Comparison of ENCODE assay signal across 16 mouse cellular contexts in the genomic region with DNA sequence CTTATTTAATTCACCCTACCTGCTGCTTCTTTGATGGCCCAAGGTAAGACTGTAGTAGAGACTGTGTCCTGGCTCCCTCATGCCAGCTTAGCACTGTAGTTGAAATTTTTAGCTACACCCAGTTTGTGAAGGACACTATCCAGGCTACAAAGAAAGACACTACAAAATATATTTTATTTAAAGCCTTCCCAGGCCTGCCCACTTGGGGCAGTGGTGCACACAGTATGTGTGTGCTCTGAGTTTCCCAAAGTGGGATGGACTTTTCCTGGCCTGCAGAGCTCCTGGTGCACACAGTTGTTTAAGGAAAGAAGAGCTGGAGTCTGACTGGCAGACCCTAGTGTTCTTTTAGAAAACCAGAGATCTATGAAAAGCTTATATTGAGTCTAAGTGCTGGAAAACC. TPM values are rescaled to one million over a fixed set of nuclear protein-coding genes. Genes with fewer than 3 reads are reported as not detected.
A peak's percentile ranks its signal among the peaks of the same experiment; 100 is the strongest.
DNase-seq lines count a peak whose midpoint lies in the region; ATAC-seq and TF ChIP-seq lines count a peak whose summit lies in the region.
"Had no signal": no experiment of that assay in that cellular context is flagged by ENCODE, and none has a peak within 500 bp of the region (broad histone marks: within the 10 kb centered on the region; RNA-seq: fewer than 3 reads in every experiment).

No protein-coding gene starts in this region.

- H3K9me3 ChIP-seq in liver, postnatal 0 days (ENCODE audit: low read length), result no peaks in the 10 kb centered on the region
- H3K9me3 ChIP-seq: hindbrain, embryonic 12.5 days; limb, embryonic 12.5 days; megakaryocyte, embryonic 14.5 days had no signal

- no peak overlapping the region for H3K4me2 ChIP-seq in liver, postnatal 0 days (ENCODE audit: low read depth, low read length)
- H3K4me2 ChIP-seq: hindbrain, embryonic 12.5 days; limb, embryonic 12.5 days had no signal

- ATAC-seq in liver, postnatal 0 days, result no peak
- peak; percentile 79 for ATAC-seq in megakaryocyte progenitor cell, adult 5-6 weeks (replicated peaks; ENCODE audit: poor library complexity)

- TF ChIP-seq POLR2A in heart, adult 2 months (IDR thresholded peaks at IDR 0.05; ENCODE audit: insufficient read depth, low read depth, low read length), result no peak

- H3K79me2 ChIP-seq in heart, adult 2 months (replicated peaks; ENCODE audit: control insufficient read depth, insufficient read depth, low read length), result no peaks in the 10 kb centered on the region

- H3K27me3 ChIP-seq in heart, adult 2 months (ENCODE audit: control insufficient read depth, insufficient read depth, low read length), result no peaks in the 10 kb centered on the region
- no peaks in the 10 kb centered on the region for H3K27me3 ChIP-seq in liver, postnatal 0 days (ENCODE audit: insufficient read depth, low read length)
- H3K27me3 ChIP-seq: CH12.LX; hindbrain, embryonic 12.5 days; limb, embryonic 12.5 days had no signal

- intact Hi-C loops in heart, adult 2 months (cut with DNase I), result loop anchor here (10.0 kb wide), 1 partner anchor 948 kb away; no protein-coding TSS in a partner anchor
- intact Hi-C loops in heart, postnatal 10 days (cut with DNase I), result no loop called here

- TF ChIP-seq CTCF in heart, adult 2 months (IDR thresholded peaks at IDR 0.05), result peak; percentile 25; the same call in 1 of the 2 replicates
- TF ChIP-seq CTCF in liver, postnatal 0 days (IDR thresholded peaks at IDR 0.05; ENCODE audit: low read depth), result peak; percentile 32

- H3K36me3 ChIP-seq in heart, adult 2 months (ENCODE audit: control insufficient read depth, insufficient read depth, low read length), result no peaks in the 10 kb centered on the region
- H3K36me3 ChIP-seq in liver, postnatal 0 days (replicated peaks; ENCODE audit: insufficient read depth, low read length), result no peaks in the 10 kb centered on the region
- H3K36me3 ChIP-seq: hindbrain, embryonic 12.5 days; limb, embryonic 12.5 days had no signal

- no peaks in the 10 kb centered on the region for H3K4me1 ChIP-seq in heart, adult 2 months (ENCODE audit: control insufficient read depth, insufficient read depth, low read length)
- H3K4me1 ChIP-seq in liver, postnatal 0 days (ENCODE audit: insufficient read depth), result no peaks in the 10 kb centered on the region
- H3K4me1 ChIP-seq: hindbrain, embryonic 12.5 days; limb, embryonic 12.5 days had no signal

- DNase-seq in heart, adult 2 months, result no peak
- DNase-seq in heart, postnatal 10 days, result no peak
- DNase-seq in liver, postnatal 0 days, result no peak
- DNase-seq in liver, result no peak
- peak; percentile 48 for DNase-seq in R1 (ENCODE audit: low read depth, low spot score)
- no peak for DNase-seq in urinary bladder, postnatal 25 days (ENCODE audit: low spot score)
- no peak for DNase-seq in layer of hippocampus, adult 9-11 months
- DNase-seq: adrenal gland, adult 2 months; cerebellum, adult 9-11 months; gastrocnemius, postnatal 36 days; right cerebral cortex, adult 18-20 months had no signal

- H3K4me3 ChIP-seq in heart, adult 2 months, result no peak overlapping the region
- H3K4me3 ChIP-seq in liver, postnatal 0 days (ENCODE audit: low read depth, low read length), result no peak overlapping the region
- H3K4me3 ChIP-seq: hindbrain, embryonic 12.5 days; limb, embryonic 12.5 days; megakaryocyte, embryonic 14.5 days had no signal

- TF ChIP-seq EP300 in heart, adult 2 months (IDR thresholded peaks at IDR 0.05; ENCODE audit: insufficient read depth, low read depth, low read length), result no peak
- no peak for TF ChIP-seq EP300 in liver, postnatal 0 days (IDR thresholded peaks at IDR 0.05; ENCODE audit: low read depth)

- no peak overlapping the region for H3K9ac ChIP-seq in heart, adult 2 months (ENCODE audit: low read depth, low read length)
- H3K9ac ChIP-seq in liver, postnatal 0 days (replicated peaks), result no peak overlapping the region
- H3K9ac ChIP-seq: hindbrain, embryonic 12.5 days; limb, embryonic 12.5 days had no signal

- no peak overlapping the region for H3K27ac ChIP-seq in heart, adult 2 months
- H3K27ac ChIP-seq in liver, postnatal 0 days (ENCODE audit: low read depth), result no peak overlapping the region
- H3K27ac ChIP-seq: hindbrain, embryonic 12.5 days; limb, embryonic 12.5 days had no signal

RNA-seq across cellular contexts. Expression of a gene that starts 29.3 kb away (rescaled TPM):
- total RNA-seq in heart, adult 2 months (2021), result 1 to 10 TPM; 3.7 to 3.9 TPM
- polyA plus RNA-seq in heart, adult 2 months (2012; rRNA removed), result 1.6 and 2.2 TPM in 2 replicates
- 1 to 10 TPM; 4.6 to 5.1 TPM for total RNA-seq in heart, postnatal 10 days (2021)
- 5.1 and 5.7 TPM in 2 replicates for polyA plus RNA-seq in liver, postnatal 0 days (2015; fragmentation: Nextera tagmentation; extraction: Ambion mirVana)
- total RNA-seq in megakaryocyte progenitor cell, adult 5-6 weeks (2015), result 41.0 and 42.5 TPM in 2 replicates
- total RNA-seq in megakaryocyte progenitor cell, adult 5-6 weeks (2017), result 54.5 and 63.1 TPM in 2 replicates

RNA-seq across cellular contexts. Expression of a gene that starts 54.5 kb away (rescaled TPM):
- not detected for total RNA-seq in heart, adult 2 months (2021)
- polyA plus RNA-seq in heart, adult 2 months (2012; rRNA removed), result not detected in 2 replicates
- total RNA-seq in heart, postnatal 10 days (2021), result under 1 TPM in 1 of 2 experiments, not detected in 1; 0.07 TPM
- not detected in 2 replicates for polyA plus RNA-seq in liver, postnatal 0 days (2015; fragmentation: Nextera tagmentation; extraction: Ambion mirVana)
- total RNA-seq in megakaryocyte progenitor cell, adult 5-6 weeks (2015), result not detected in 2 replicates
- not detected in 2 replicates for total RNA-seq in megakaryocyte progenitor cell, adult 5-6 weeks (2017)
- total RNA-seq: adrenal gland, adult 2 months; CH12.LX; gastrocnemius, postnatal 36 days had no signal
- polyA plus RNA-seq: adrenal gland, adult 2 months; hindbrain, embryonic 12.5 days; limb, embryonic 12.5 days had no signal

Comparison
In these comparisons a context has a peak if more than half of its experiments do, and no peak if none do; other contexts are left out.
1. RNA of a gene that starts 29.3 kb away (total RNA-seq): 41.0 to 63.1 TPM in megakaryocyte progenitor cell, adult 5-6 weeks; 4.6 to 5.1 TPM in heart, postnatal 10 days and 3.7 to 3.9 TPM in heart, adult 2 months; every median in the first group is over 4 times any median in the second.